Mouse (Mus musculus) kidney, adult 2 months (tissue): ENCODE measurements at regions not wholly inside any gene's neighbourhood (a gene's known extent, or its start where the extent isn't known, plus 50 kb on each side); places are given as distances from the start of the nearest gene placed in this dataset.

Experiments
- CTCF ChIP-seq: fragments of 200-500 bp; conservative IDR thresholded peaks from 2 replicates; pipeline ENCODE4 v1.5.1; 2011; ENCODE audit warnings: low read depth, mild to moderate bottlenecking, control low read depth, low read length, moderate library complexity, mixed read lengths; ENCODE audit not compliant: insufficient read depth, insufficient read length
- POLR2A ChIP-seq: fragments of 200-500 bp; IDR thresholded peaks from one replicate; pipeline ENCODE4 v1.6.1; 2011; ENCODE audit warnings: low read depth, low read length, control low read depth

- TF ChIP-seq POLR2A (no peak), CTCF (no peak)
Observed at GRCm38 (mm10) chr19:21186016-21186415, 86.1 kb upstream of the Zfand5 start.
